Mouse (Mus musculus) embryonic facial prominence, embryonic 10.5 days (tissue): Measurements from ENCODE around the gene Slc25a24. TPM values are rescaled to one million over a fixed set of nuclear protein-coding genes. Genes with fewer than 3 reads are reported as not detected.

Experiments
- DNase-seq: peaks from one replicate; pipeline ENCODE4 v3.0.0-alpha.2; 2017; ENCODE audit warnings: low spot score
- H3K27ac ChIP-seq: fragments of 300-500 bp; sonication (generic); replicated peaks from 2 replicates; pipeline ENCODE4 v1.5.1; 2016; ENCODE audit warnings: mild to moderate bottlenecking
- H3K27me3 ChIP-seq: fragments of 300-500 bp; sonication (generic); replicated peaks from 2 replicates; pipeline ENCODE4 v1.6.1; 2016; ENCODE audit warnings: low read depth, mild to moderate bottlenecking; ENCODE audit not compliant: poor library complexity, severe bottlenecking
- H3K36me3 ChIP-seq: fragments of 300-500 bp; sonication (generic); replicated peaks from 2 replicates; pipeline ENCODE4 v1.6.1; 2016; ENCODE audit warnings: mild to moderate bottlenecking, moderate library complexity
- H3K4me1 ChIP-seq: fragments of 300-500 bp; sonication (generic); 2 replicates; pipeline ENCODE4 v1.6.1; 2016
- H3K4me3 ChIP-seq: fragments of 300-500 bp; sonication (generic); 2 replicates; pipeline ENCODE4 v1.5.1; 2016; ENCODE audit warnings: mild to moderate bottlenecking, moderate library complexity
- H3K9me3 ChIP-seq: fragments of 300-500 bp; sonication (generic); 2 replicates; pipeline ENCODE4 v1.6.1; 2016; ENCODE audit warnings: mild to moderate bottlenecking
- WGBS: fragments of 180-500 bp; shearing (Covaris S2); methylation state at CpG from one replicate; pipeline ENCODE4 v1.1.7; 2016; 5-methylcytosine and 5-hydroxymethylcytosine counted together
- polyA plus RNA-seq: library from polyadenylated mRNA; unstranded; fragments of >200 nt; fragmentation: Nextera tagmentation; extraction: Ambion mirVana; gene quantifications from 2 replicates; pipeline ENCODE4 v1.2.1, GENCODE M21; 2016

Gene Slc25a24
- polyA plus RNA-seq, 1 experiment from 2014 or later: 35.6 TPM

GRCm38 (mm10) chr3:109174394-109174793, 51.4 kb downstream of the Slc25a24 start:
- H3K9me3 ChIP-seq: no peaks in the 10 kb centered on the region
- H3K4me1 ChIP-seq: peaks cover 13% of the 10 kb centered on the region
- no peak overlapping the region for H3K27ac ChIP-seq
- 77% methylated on average over 5 of the region's 5 CpGs for WGBS
- H3K36me3 ChIP-seq: no peaks in the 10 kb centered on the region
- no peaks in the 10 kb centered on the region for H3K27me3 ChIP-seq
- no peak for DNase-seq
- H3K4me3 ChIP-seq: no peak overlapping the region

GRCm38 (mm10) chr3:109178705-109179104, 55.8 kb downstream of the Slc25a24 start:
- no peaks in the 10 kb centered on the region for H3K36me3 ChIP-seq
- no peak overlapping the region for H3K27ac ChIP-seq
- 67% methylated on average over 6 of the region's 6 CpGs for WGBS
- no peaks in the 10 kb centered on the region for H3K27me3 ChIP-seq
- H3K4me1 ChIP-seq: peaks cover 13% of the 10 kb centered on the region
- DNase-seq: no peak
- no peaks in the 10 kb centered on the region for H3K9me3 ChIP-seq
- no peak overlapping the region for H3K4me3 ChIP-seq

DNA sequence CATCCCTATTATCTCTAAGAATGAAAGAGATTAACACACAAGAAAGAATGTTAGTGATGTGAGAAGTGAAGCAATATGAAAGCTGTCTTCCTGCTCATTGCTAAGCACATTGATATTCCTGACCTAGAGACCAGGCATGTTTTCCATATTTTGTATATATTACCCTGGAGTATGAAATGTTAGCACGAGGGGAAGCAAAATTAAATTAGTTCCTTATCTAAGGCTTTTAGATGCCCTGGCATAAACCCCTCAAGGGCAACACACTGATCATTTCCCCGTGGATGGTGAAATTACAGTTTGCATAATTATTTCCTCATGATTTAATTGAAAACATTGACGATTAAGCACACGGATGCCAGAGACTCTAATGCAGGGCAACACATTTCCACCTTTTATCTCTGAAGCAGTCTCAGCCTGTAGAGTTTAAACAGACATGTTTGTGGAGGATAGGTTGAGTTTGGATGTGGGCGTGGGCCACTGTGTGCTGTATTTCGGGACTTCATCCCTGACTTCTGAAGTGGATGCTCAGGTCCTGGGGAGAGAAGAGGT, 56.7 kb downstream of the Slc25a24 start:
- Histone ChIP-seq H3K27me3 (no peaks in the 10 kb centered on the region), H3K4me3 (no peak overlapping the region), H3K27ac (no peak overlapping the region), H3K36me3 (no peaks in the 10 kb centered on the region), H3K4me1 (peaks cover 13% of the 10 kb centered on the region), H3K9me3 (no peaks in the 10 kb centered on the region)
- DNase-seq: no peak
- 68% methylated on average over 6 of the region's 6 CpGs for WGBS

DNA sequence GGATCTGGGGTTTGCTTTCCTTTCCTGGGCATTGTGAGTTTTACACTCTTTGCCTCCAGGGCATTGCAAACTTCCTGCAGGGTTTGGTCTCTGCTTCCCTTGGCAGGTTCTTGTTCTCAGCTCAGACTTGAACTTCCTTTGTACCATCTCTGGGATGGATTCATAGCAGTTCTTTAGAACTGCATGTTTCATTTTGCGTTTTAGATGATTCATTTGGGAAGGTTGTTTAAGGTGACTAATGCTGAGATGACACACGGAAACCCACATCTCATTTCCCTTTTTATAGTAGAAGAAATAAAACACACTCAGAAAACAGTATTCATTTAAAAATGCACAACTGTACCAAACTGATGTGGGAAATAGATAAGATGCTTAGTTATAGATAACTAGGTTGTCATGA, 73.2 kb downstream of the Slc25a24 start:
- H3K27ac ChIP-seq: no peak overlapping the region
- DNase-seq: no peak
- no peaks in the 10 kb centered on the region for H3K36me3 ChIP-seq
- H3K27me3 ChIP-seq: no peaks in the 10 kb centered on the region
- H3K4me3 ChIP-seq: no peak overlapping the region
- 88% methylated on average over 2 of the region's 2 CpGs for WGBS
- H3K9me3 ChIP-seq: no peaks in the 10 kb centered on the region
- no peaks in the 10 kb centered on the region for H3K4me1 ChIP-seq

- WGBS: 86% methylated on average over 1 of the region's 1 CpGs
Measured at GRCm38 (mm10) chr3:109199280-109199679, 76.3 kb downstream of the Slc25a24 start.

DNA sequence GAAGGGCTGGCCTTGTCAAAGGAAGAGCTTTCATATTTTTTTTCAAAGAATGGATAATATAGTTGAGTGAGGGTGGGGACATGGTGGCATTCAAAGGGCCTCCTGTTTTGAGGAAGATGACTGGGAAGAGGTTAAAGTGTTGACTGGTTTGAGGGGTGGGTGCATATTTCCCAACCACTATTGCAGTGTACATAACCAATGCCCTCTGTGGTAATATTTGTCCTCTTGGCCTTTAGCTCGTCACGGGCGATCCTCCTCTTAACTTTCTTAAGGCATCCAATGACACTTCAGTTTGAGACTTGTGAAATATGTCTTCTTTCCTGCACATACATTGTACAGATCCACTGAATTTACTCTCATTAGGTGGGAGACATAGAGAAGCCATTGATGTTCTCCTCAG, 89.4 kb downstream of the Slc25a24 start:
- no peak for DNase-seq
- H3K36me3 ChIP-seq: no peaks in the 10 kb centered on the region

More at GRCm38 (mm10) chr3:109199280-109199679, 76.3 kb downstream of the Slc25a24 start:
- Histone ChIP-seq H3K4me1 (no peaks in the 10 kb centered on the region), H3K27ac (no peak overlapping the region), H3K27me3 (no peaks in the 10 kb centered on the region), H3K4me3 (no peak overlapping the region), H3K9me3 (no peaks in the 10 kb centered on the region), H3K36me3 (no peaks in the 10 kb centered on the region)
- no peak for DNase-seq

GRCm38 (mm10) chr3:109216352-109216751, 93.4 kb downstream of the Slc25a24 start:
- DNase-seq: no peak
- Histone ChIP-seq H3K36me3 (no peaks in the 10 kb centered on the region), H3K27ac (no peak overlapping the region), H3K4me1 (no peaks in the 10 kb centered on the region), H3K4me3 (no peak overlapping the region), H3K9me3 (no peaks in the 10 kb centered on the region), H3K27me3 (no peaks in the 10 kb centered on the region)

More for the DNA sequence above, 89.4 kb downstream of the Slc25a24 start:
- Histone ChIP-seq H3K4me3 (no peak overlapping the region), H3K27ac (no peak overlapping the region), H3K4me1 (no peaks in the 10 kb centered on the region), H3K27me3 (no peaks in the 10 kb centered on the region), H3K9me3 (no peaks in the 10 kb centered on the region)
- WGBS: 90% methylated on average over 3 of the region's 3 CpGs

Other genes with a start within 250 kb of the Slc25a24 start
- gene Fndc7, start 233.1 kb upstream of the Slc25a24 start, polyA plus RNA-seq: 0.34 TPM in 1 of 2 replicates, not detected in the other
- gene Prpf38b, start 211.4 kb upstream of the Slc25a24 start, polyA plus RNA-seq: 77.1 and 80.7 TPM in 2 replicates
- 0.45 and 0.74 TPM in 2 replicates for gene Henmt1, start 183.3 kb upstream of the Slc25a24 start, polyA plus RNA-seq
- not detected in 2 replicates for gene Gm9857, start 182.7 kb upstream of the Slc25a24 start, polyA plus RNA-seq
- 4.6 and 5.7 TPM in 2 replicates for gene Fam102b, start 95.5 kb upstream of the Slc25a24 start, polyA plus RNA-seq
- not detected in 2 replicates for gene Slc25a54, start 42.7 kb upstream of the Slc25a24 start, polyA plus RNA-seq
- gene Vav3, start 217.5 kb downstream of the Slc25a24 start, polyA plus RNA-seq: 5.3 and 6.1 TPM in 2 replicates